Mouse (Mus musculus) stomach, embryonic 15.5 days (tissue): ENCODE results near the gene Atg7. TPM values are rescaled to one million over a fixed set of nuclear protein-coding genes. Genes with fewer than 3 reads are reported as not detected.
"Not testable (repeated sequence)": the region's sequence is repeated elsewhere in the genome, so short reads cannot be mapped to it uniquely, and the experiment has no call there.

Experiments used
- ATAC-seq: fragments of 200-750 bp; cut with Nextera tagmentation; 2 replicates; pipeline ENCODE4 v1.8.0; 2017; ENCODE audit warnings: low read depth, moderate number of reproducible peaks, moderate TSS enrichment; ENCODE audit not compliant: insufficient read depth, low FRiP score
- H3K27ac ChIP-seq: fragments of 300-500 bp; sonication (generic); 2 replicates; pipeline ENCODE4 v1.5.1; 2015; ENCODE audit warnings: mild to moderate bottlenecking, inconsistent platforms
- H3K27me3 ChIP-seq: fragments of 300-500 bp; sonication (generic); replicated peaks from 2 replicates; pipeline ENCODE4 v1.6.1; 2015; ENCODE audit warnings: inconsistent platforms
- H3K36me3 ChIP-seq: fragments of 300-500 bp; sonication (generic); 2 replicates; pipeline ENCODE4 v1.6.1; 2015; ENCODE audit warnings: inconsistent platforms
- H3K4me1 ChIP-seq: fragments of 300-500 bp; sonication (generic); 2 replicates; pipeline ENCODE4 v1.6.1; 2015; ENCODE audit warnings: inconsistent platforms
- H3K4me2 ChIP-seq: fragments of 300-500 bp; sonication (generic); 2 replicates; pipeline ENCODE4 v1.6.1; 2015; ENCODE audit warnings: mild to moderate bottlenecking, inconsistent platforms
- H3K4me3 ChIP-seq: fragments of 300-500 bp; sonication (generic); replicated peaks from 2 replicates; pipeline ENCODE4 v1.5.1; 2015; ENCODE audit warnings: inconsistent platforms
- H3K9ac ChIP-seq: fragments of 300-500 bp; sonication (generic); 2 replicates; pipeline ENCODE4 v1.6.1; 2015; ENCODE audit warnings: inconsistent platforms
- H3K9me3 ChIP-seq: fragments of 300-500 bp; sonication (generic); 2 replicates; pipeline ENCODE4 v1.6.1; 2016; ENCODE audit warnings: inconsistent platforms
- WGBS: fragments of 180-500 bp; shearing (Covaris S2); methylation state at CpG from one replicate; pipeline ENCODE4 v1.1.7; 2015; 5-methylcytosine and 5-hydroxymethylcytosine counted together
- polyA plus RNA-seq: library from polyadenylated mRNA; unstranded; fragments of >200 nt; fragmentation: Nextera tagmentation; extraction: Ambion mirVana; gene quantifications from 2 replicates; pipeline ENCODE4 v1.2.1, GENCODE M21; 2015

Atg7 gene
- polyA plus RNA-seq, 1 experiment from 2014 or later, result 18.4 TPM

GRCm38 (mm10) chr6:114878841-114879520 lies 236.1 kb downstream of the Atg7 start:
- no peak overlapping the region for H3K9ac ChIP-seq
- ATAC-seq, result no peak
- no peak overlapping the region for H3K4me3 ChIP-seq
- H3K36me3 ChIP-seq, result peaks cover under 1% of the 10 kb centered on the region; the same call in 1 of the 2 replicates
- no peaks in the 10 kb centered on the region for H3K9me3 ChIP-seq
- H3K4me2 ChIP-seq, result no peak overlapping the region
- peaks cover 85% of the 10 kb centered on the region for H3K4me1 ChIP-seq
- WGBS, result 70% methylated on average over 19 of the region's 19 CpGs
- no peaks in the 10 kb centered on the region for H3K27me3 ChIP-seq
- H3K27ac ChIP-seq, result 0 out of 2 replicates have a peak overlapping the region, but pooled peaks have one; percentile 5

DNA sequence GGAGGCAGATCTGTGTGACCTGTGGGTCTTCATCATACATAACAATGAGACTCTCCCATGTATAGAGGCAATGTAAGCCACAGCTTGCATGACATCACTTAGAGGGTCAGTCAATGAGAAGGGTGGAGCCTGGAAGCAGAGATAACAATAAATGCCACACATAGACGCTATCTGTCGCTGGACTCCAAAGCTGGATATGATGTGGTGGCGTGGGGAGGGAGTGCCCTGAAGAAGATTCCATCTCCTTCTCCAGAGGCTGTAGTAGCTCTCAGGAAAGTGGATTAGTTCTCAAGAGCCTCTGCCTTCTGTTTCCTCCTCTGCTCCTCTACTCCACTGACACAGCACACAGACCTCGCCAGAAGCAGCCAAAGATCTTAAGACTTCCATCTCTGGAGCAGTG lies 237.9 kb downstream of the Atg7 start:
- peaks cover 5% of the 10 kb centered on the region; the same call in 1 of the 2 replicates for H3K36me3 ChIP-seq
- H3K27me3 ChIP-seq, result no peaks in the 10 kb centered on the region
- no peak overlapping the region for H3K27ac ChIP-seq
- 58% methylated on average over 4 of the region's 4 CpGs for WGBS
- ATAC-seq, result no peak
- no peak overlapping the region for H3K9ac ChIP-seq
- H3K4me2 ChIP-seq, result no peak overlapping the region
- H3K4me3 ChIP-seq, result no peak overlapping the region
- no peaks in the 10 kb centered on the region for H3K9me3 ChIP-seq
- peaks cover 77% of the 10 kb centered on the region for H3K4me1 ChIP-seq

- no peaks in the 10 kb centered on the region for H3K9me3 ChIP-seq
- peaks cover 78% of the 10 kb centered on the region for H3K4me1 ChIP-seq
- no peak for ATAC-seq
- H3K36me3 ChIP-seq, result peaks cover 5% of the 10 kb centered on the region; the same call in 1 of the 2 replicates
- WGBS, result 62% methylated on average over 5 of the region's 5 CpGs
- no peak overlapping the region for H3K4me3 ChIP-seq
- H3K27me3 ChIP-seq, result no peaks in the 10 kb centered on the region
- no peak overlapping the region for H3K9ac ChIP-seq
- peak overlapping the region; percentile 11; the same call in 1 of the 2 replicates for H3K4me2 ChIP-seq
- H3K27ac ChIP-seq, result peak overlapping the region; percentile 88
Observed at GRCm38 (mm10) chr6:114882212-114882611, 239.3 kb downstream of the Atg7 start.

- Histone ChIP-seq H3K36me3 (peaks cover 5% of the 10 kb centered on the region; the same call in 1 of the 2 replicates), H3K4me2 (peak overlapping the region; percentile 11; the same call in 1 of the 2 replicates), H3K27me3 (no peaks in the 10 kb centered on the region), H3K9ac (no peak overlapping the region), H3K4me3 (no peak overlapping the region), H3K9me3 (no peaks in the 10 kb centered on the region), H3K27ac (peak overlapping the region; percentile 88), H3K4me1 (peaks cover 79% of the 10 kb centered on the region)
- WGBS, result 28% methylated on average over 7 of the region's 7 CpGs
- ATAC-seq, result peak; percentile 15; the same call in 1 of the 2 replicates
Observed at GRCm38 (mm10) chr6:114882675-114883074, 239.8 kb downstream of the Atg7 start.

- peaks cover 5% of the 10 kb centered on the region; the same call in 1 of the 2 replicates for H3K36me3 ChIP-seq
- peak; percentile 81 for ATAC-seq
- H3K27ac ChIP-seq, result peak overlapping the region; percentile 88
- no peak overlapping the region for H3K9ac ChIP-seq
- no peak overlapping the region for H3K4me3 ChIP-seq
- H3K27me3 ChIP-seq, result no peaks in the 10 kb centered on the region
- H3K9me3 ChIP-seq, result no peaks in the 10 kb centered on the region
- H3K4me2 ChIP-seq, result peak overlapping the region; percentile 11; the same call in 1 of the 2 replicates
- peaks cover 76% of the 10 kb centered on the region for H3K4me1 ChIP-seq
- WGBS, result 7% methylated on average over 9 of the region's 9 CpGs
Observed at GRCm38 (mm10) chr6:114883261-114883740, 240.4 kb downstream of the Atg7 start.

GRCm38 (mm10) chr6:114885129-114885528 lies 242.2 kb downstream of the Atg7 start:
- H3K4me3 ChIP-seq, result no peak overlapping the region
- no peak overlapping the region for H3K4me2 ChIP-seq
- 77% methylated on average over 5 of the region's 5 CpGs for WGBS
- ATAC-seq, result no peak
- H3K4me1 ChIP-seq, result peaks cover 71% of the 10 kb centered on the region
- no peaks in the 10 kb centered on the region for H3K9me3 ChIP-seq
- peaks cover 5% of the 10 kb centered on the region; the same call in 1 of the 2 replicates for H3K36me3 ChIP-seq
- no peaks in the 10 kb centered on the region for H3K27me3 ChIP-seq
- H3K27ac ChIP-seq, result no peak overlapping the region
- H3K9ac ChIP-seq, result no peak overlapping the region

- no peak overlapping the region for H3K9ac ChIP-seq
- WGBS, result 84% methylated on average over 6 of the region's 6 CpGs
- H3K27ac ChIP-seq, result no peak overlapping the region
- no peak overlapping the region for H3K4me2 ChIP-seq
- H3K36me3 ChIP-seq, result peaks cover 5% of the 10 kb centered on the region; the same call in 1 of the 2 replicates
- H3K4me3 ChIP-seq, result no peak overlapping the region
- no peaks in the 10 kb centered on the region for H3K9me3 ChIP-seq
- no peak for ATAC-seq
- H3K4me1 ChIP-seq, result peaks cover 70% of the 10 kb centered on the region
- no peaks in the 10 kb centered on the region for H3K27me3 ChIP-seq
Observed at GRCm38 (mm10) chr6:114886012-114886411, 243.1 kb downstream of the Atg7 start.

DNA sequence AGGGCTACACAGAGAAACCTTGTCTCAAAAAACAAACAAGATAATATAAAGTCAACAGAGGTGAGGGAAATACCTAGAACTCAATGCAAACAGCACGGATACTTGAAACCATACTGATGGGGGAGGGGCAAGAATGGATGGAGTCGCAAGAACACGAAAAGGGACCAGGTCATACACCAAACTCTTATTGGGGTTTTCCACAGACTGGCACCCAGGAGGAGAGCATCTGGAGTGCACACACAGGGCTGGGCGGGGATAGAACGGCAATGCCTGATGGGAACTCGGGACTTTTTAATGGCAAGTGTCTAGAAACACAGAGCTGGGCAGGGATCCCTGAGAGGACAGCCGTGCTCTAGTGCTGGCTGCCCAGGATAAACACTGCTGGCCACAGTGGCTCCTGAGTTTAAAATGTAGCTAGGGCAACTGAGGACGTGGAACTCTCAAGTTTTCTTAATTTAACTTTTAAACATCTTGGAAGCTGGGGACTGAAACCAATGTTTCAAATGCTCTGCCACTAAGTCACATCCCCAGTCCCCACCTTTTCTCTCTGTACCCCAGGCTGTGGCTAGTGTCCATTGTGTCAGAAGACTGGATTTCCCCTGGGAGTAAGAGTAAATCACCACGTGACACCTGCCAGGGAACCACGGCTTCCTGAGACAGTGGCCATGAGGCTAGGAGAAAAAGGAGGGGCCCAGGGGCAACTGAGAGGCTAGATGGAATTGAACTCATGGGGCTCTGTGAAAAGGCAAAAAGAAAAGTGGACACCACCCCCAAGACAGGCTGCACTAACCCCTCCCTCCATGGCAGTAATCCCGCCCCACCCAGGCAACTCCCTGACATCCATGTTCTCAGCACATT lies 243.8 kb downstream of the Atg7 start:
- no peaks in the 10 kb centered on the region for H3K27me3 ChIP-seq
- ATAC-seq, result no peak
- WGBS, result 56% methylated on average over 11 of the region's 11 CpGs
- peak overlapping the region; percentile 14; the same call in 1 of the 2 replicates for H3K27ac ChIP-seq
- H3K4me1 ChIP-seq, result peaks cover 72% of the 10 kb centered on the region
- no peaks in the 10 kb centered on the region for H3K9me3 ChIP-seq
- H3K4me3 ChIP-seq, result no peak overlapping the region
- no peak overlapping the region for H3K9ac ChIP-seq
- peaks cover 5% of the 10 kb centered on the region; the same call in 1 of the 2 replicates for H3K36me3 ChIP-seq
- H3K4me2 ChIP-seq, result no peak overlapping the region

DNA sequence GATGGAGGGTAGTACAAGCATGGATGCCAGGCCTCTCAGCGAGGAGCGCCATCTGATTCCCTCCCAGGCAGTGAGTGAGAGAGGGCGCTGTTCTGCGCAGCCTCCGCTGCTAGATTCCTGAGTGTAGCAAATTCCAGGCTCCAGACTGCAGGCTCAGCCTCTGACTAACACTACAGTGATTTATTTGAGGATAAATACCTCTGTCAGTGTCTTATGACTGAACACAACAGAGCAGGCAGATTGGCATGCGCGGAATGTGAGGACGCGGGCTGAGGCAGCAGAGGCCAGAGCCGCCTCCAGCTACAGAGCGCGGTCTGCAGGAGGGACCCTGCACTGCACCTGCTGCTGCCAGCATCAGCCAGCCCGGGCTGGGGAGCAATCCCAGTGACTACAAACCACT lies 246.0 kb downstream of the Atg7 start:
- peak; percentile 86 for ATAC-seq
- H3K4me3 ChIP-seq, result no peak overlapping the region
- peaks cover 71% of the 10 kb centered on the region for H3K4me1 ChIP-seq
- H3K36me3 ChIP-seq, result peaks cover 4% of the 10 kb centered on the region; the same call in 1 of the 2 replicates
- H3K9me3 ChIP-seq, result no peaks in the 10 kb centered on the region
- H3K4me2 ChIP-seq, result no peak overlapping the region
- H3K27ac ChIP-seq, result peak overlapping the region; percentile 17
- no peak overlapping the region for H3K9ac ChIP-seq
- H3K27me3 ChIP-seq, result no peaks in the 10 kb centered on the region
- WGBS, result 21% methylated on average over 13 of the region's 13 CpGs

GRCm38 (mm10) chr6:114889971-114890370 lies 247.1 kb downstream of the Atg7 start:
- not testable (repeated sequence) for H3K27me3 ChIP-seq, H3K36me3 ChIP-seq, H3K4me2 ChIP-seq, H3K4me3 ChIP-seq, ATAC-seq, H3K9me3 ChIP-seq, H3K9ac ChIP-seq, H3K27ac ChIP-seq
- 81% methylated on average over 3 of the region's 3 CpGs for WGBS
- peaks cover 75% of the 10 kb centered on the region for H3K4me1 ChIP-seq

DNA sequence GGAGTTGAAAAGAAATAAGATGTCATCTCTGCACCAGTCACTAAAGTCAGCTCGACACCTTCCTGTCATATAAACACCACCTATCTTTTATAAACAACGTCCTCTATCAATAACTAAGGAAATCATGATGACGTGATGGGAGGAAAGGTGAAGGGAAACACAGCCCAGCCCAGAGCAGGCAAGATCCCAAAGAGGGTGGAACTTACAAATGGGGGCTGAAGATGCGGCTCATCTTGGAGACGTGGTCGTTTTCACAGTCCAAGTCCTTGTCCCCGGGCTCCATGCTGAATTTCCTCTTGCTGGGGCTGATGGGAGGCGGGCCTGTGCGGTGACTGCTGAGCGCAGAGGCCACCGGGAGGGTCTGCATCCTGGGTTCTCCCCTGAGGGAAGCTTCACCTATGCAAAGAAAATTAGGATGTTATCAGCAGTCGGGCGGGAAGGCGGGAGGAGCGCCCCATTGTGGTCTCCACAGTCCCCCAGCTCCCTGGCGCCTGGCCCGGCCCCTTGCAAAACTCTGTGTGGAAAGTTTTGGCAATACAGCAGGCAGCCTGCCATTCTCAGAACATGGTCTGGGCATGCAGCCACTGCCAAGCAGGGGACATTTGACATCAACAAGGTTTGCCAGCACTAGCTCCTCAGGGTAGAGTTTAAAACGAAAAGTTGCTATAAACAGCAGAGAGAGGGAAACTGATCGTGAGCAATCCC lies 247.7 kb downstream of the Atg7 start:
- Histone ChIP-seq H3K27ac (peak overlapping the region; percentile 4), H3K4me2 (no peak overlapping the region), H3K4me1 (peaks cover 75% of the 10 kb centered on the region), H3K36me3 (no peaks in the 10 kb centered on the region), H3K9me3 (no peaks in the 10 kb centered on the region), H3K4me3 (no peak overlapping the region), H3K27me3 (no peaks in the 10 kb centered on the region), H3K9ac (no peak overlapping the region)
- WGBS, result 43% methylated on average over 19 of the region's 19 CpGs
- no peak for ATAC-seq
